Mouse (Mus musculus): ENCODE measurements around the gene Sfxn1. TPM values are rescaled to one million over a fixed set of nuclear protein-coding genes. Genes with fewer than 3 reads are reported as not detected.

Gene Sfxn1
- polyA plus RNA-seq, 1 experiment from 2014 or later, result 54.0 TPM

GRCm38 (mm10) chr13:54143788-54144187, 72.1 kb downstream of the Sfxn1 start:
- no peaks in the 10 kb centered on the region for H3K36me3 ChIP-seq (ENCODE audit: control insufficient read depth, insufficient read depth)
- no peak overlapping the region for H3K9ac ChIP-seq (ENCODE audit: low read depth, low read length)
- ATAC-seq (ENCODE audit: low read depth), result no peak
- no peaks in the 10 kb centered on the region for H3K4me1 ChIP-seq (ENCODE audit: control insufficient read depth, low read depth, low read length)
- no peak overlapping the region for H3K4me3 ChIP-seq (ENCODE audit: low read depth, low read length)
- WGBS (ENCODE audit: insufficient replicate concordance), result 28% methylated on average over 5 of the region's 5 CpGs
- H3K4me2 ChIP-seq (ENCODE audit: low read depth, low read length), result no peak overlapping the region
- no peaks in the 10 kb centered on the region for H3K27me3 ChIP-seq (ENCODE audit: control insufficient read depth, insufficient read depth, low read depth, low read length)
- no peaks in the 10 kb centered on the region for H3K9me3 ChIP-seq (replicated peaks; ENCODE audit: control insufficient read depth, low read length)
- H3K27ac ChIP-seq (ENCODE audit: low read length), result no peak overlapping the region

GRCm38 (mm10) chr13:54144624-54145023, 73.0 kb downstream of the Sfxn1 start:
- WGBS (ENCODE audit: insufficient replicate concordance), result 57% methylated on average over 5 of the region's 5 CpGs

GRCm38 (mm10) chr13:54147328-54147727, 75.7 kb downstream of the Sfxn1 start:
- H3K36me3 ChIP-seq (ENCODE audit: control insufficient read depth, insufficient read depth), result no peaks in the 10 kb centered on the region
- H3K9me3 ChIP-seq (replicated peaks; ENCODE audit: control insufficient read depth, low read length), result no peaks in the 10 kb centered on the region
- no peak overlapping the region for H3K4me2 ChIP-seq (ENCODE audit: low read depth, low read length)
- H3K4me1 ChIP-seq (ENCODE audit: control insufficient read depth, low read depth, low read length), result no peaks in the 10 kb centered on the region
- H3K27ac ChIP-seq (ENCODE audit: low read length), result no peak overlapping the region
- H3K27me3 ChIP-seq (ENCODE audit: control insufficient read depth, insufficient read depth, low read depth, low read length), result no peaks in the 10 kb centered on the region
- H3K9ac ChIP-seq (ENCODE audit: low read depth, low read length), result no peak overlapping the region
- no peak for ATAC-seq (ENCODE audit: low read depth)
- no peak overlapping the region for H3K4me3 ChIP-seq (ENCODE audit: low read depth, low read length)
- 44% methylated on average over 1 of the region's 1 CpGs for WGBS (ENCODE audit: insufficient replicate concordance)

More at GRCm38 (mm10) chr13:54144624-54145023, 73.0 kb downstream of the Sfxn1 start:
- Histone ChIP-seq H3K9ac (ENCODE audit: low read depth, low read length) (no peak overlapping the region), H3K27me3 (ENCODE audit: control insufficient read depth, insufficient read depth, low read depth, low read length) (no peaks in the 10 kb centered on the region), H3K4me3 (ENCODE audit: low read depth, low read length) (no peak overlapping the region), H3K4me2 (ENCODE audit: low read depth, low read length) (no peak overlapping the region), H3K27ac (ENCODE audit: low read length) (no peak overlapping the region), H3K9me3 (replicated peaks; ENCODE audit: control insufficient read depth, low read length) (no peaks in the 10 kb centered on the region), H3K4me1 (ENCODE audit: control insufficient read depth, low read depth, low read length) (no peaks in the 10 kb centered on the region), H3K36me3 (ENCODE audit: control insufficient read depth, insufficient read depth) (no peaks in the 10 kb centered on the region)
- no peak for ATAC-seq (ENCODE audit: low read depth)

GRCm38 (mm10) chr13:54152421-54152820, 80.8 kb downstream of the Sfxn1 start:
- ATAC-seq (ENCODE audit: low read depth), result no peak
- Histone ChIP-seq H3K27me3 (ENCODE audit: control insufficient read depth, insufficient read depth, low read depth, low read length) (no peaks in the 10 kb centered on the region), H3K4me1 (ENCODE audit: control insufficient read depth, low read depth, low read length) (no peaks in the 10 kb centered on the region), H3K4me3 (ENCODE audit: low read depth, low read length) (no peak overlapping the region), H3K27ac (ENCODE audit: low read length) (no peak overlapping the region), H3K9ac (ENCODE audit: low read depth, low read length) (no peak overlapping the region), H3K36me3 (ENCODE audit: control insufficient read depth, insufficient read depth) (no peaks in the 10 kb centered on the region), H3K9me3 (replicated peaks; ENCODE audit: control insufficient read depth, low read length) (no peaks in the 10 kb centered on the region), H3K4me2 (ENCODE audit: low read depth, low read length) (no peak overlapping the region)
- 75% methylated on average over 1 of the region's 1 CpGs for WGBS (ENCODE audit: insufficient replicate concordance)

GRCm38 (mm10) chr13:54152911-54153310, 81.2 kb downstream of the Sfxn1 start:
- WGBS (ENCODE audit: insufficient replicate concordance), result 62% methylated on average over 7 of the region's 7 CpGs
- no peaks in the 10 kb centered on the region for H3K27me3 ChIP-seq (ENCODE audit: control insufficient read depth, insufficient read depth, low read depth, low read length)
- no peaks in the 10 kb centered on the region for H3K36me3 ChIP-seq (ENCODE audit: control insufficient read depth, insufficient read depth)
- H3K9ac ChIP-seq (ENCODE audit: low read depth, low read length), result no peak overlapping the region
- H3K27ac ChIP-seq (ENCODE audit: low read length), result no peak overlapping the region
- H3K9me3 ChIP-seq (replicated peaks; ENCODE audit: control insufficient read depth, low read length), result no peaks in the 10 kb centered on the region
- no peak overlapping the region for H3K4me3 ChIP-seq (ENCODE audit: low read depth, low read length)
- H3K4me1 ChIP-seq (ENCODE audit: control insufficient read depth, low read depth, low read length), result no peaks in the 10 kb centered on the region
- H3K4me2 ChIP-seq (ENCODE audit: low read depth, low read length), result no peak overlapping the region
- ATAC-seq (ENCODE audit: low read depth), result no peak

- no peaks in the 10 kb centered on the region for H3K9me3 ChIP-seq (replicated peaks; ENCODE audit: control insufficient read depth, low read length)
- H3K27ac ChIP-seq (ENCODE audit: low read length), result no peak overlapping the region
- ATAC-seq (ENCODE audit: low read depth), result no peak
- no peak overlapping the region for H3K9ac ChIP-seq (ENCODE audit: low read depth, low read length)
- no peaks in the 10 kb centered on the region for H3K36me3 ChIP-seq (ENCODE audit: control insufficient read depth, insufficient read depth)
- H3K27me3 ChIP-seq (ENCODE audit: control insufficient read depth, insufficient read depth, low read depth, low read length), result no peaks in the 10 kb centered on the region
- H3K4me1 ChIP-seq (ENCODE audit: control insufficient read depth, low read depth, low read length), result no peaks in the 10 kb centered on the region
- no peak overlapping the region for H3K4me2 ChIP-seq (ENCODE audit: low read depth, low read length)
- WGBS (ENCODE audit: insufficient replicate concordance), result 15% methylated on average over 9 of the region's 9 CpGs
- no peak overlapping the region for H3K4me3 ChIP-seq (ENCODE audit: low read depth, low read length)
Observed at GRCm38 (mm10) chr13:54153672-54154218, 82.1 kb downstream of the Sfxn1 start.

- 60% methylated on average over 2 of the region's 2 CpGs for WGBS (ENCODE audit: insufficient replicate concordance)
- Histone ChIP-seq H3K4me1 (ENCODE audit: control insufficient read depth, low read depth, low read length) (no peaks in the 10 kb centered on the region), H3K4me3 (ENCODE audit: low read depth, low read length) (no peak overlapping the region), H3K9me3 (replicated peaks; ENCODE audit: control insufficient read depth, low read length) (no peaks in the 10 kb centered on the region), H3K9ac (ENCODE audit: low read depth, low read length) (no peak overlapping the region), H3K4me2 (ENCODE audit: low read depth, low read length) (no peak overlapping the region), H3K36me3 (ENCODE audit: control insufficient read depth, insufficient read depth) (no peaks in the 10 kb centered on the region), H3K27me3 (ENCODE audit: control insufficient read depth, insufficient read depth, low read depth, low read length) (no peaks in the 10 kb centered on the region), H3K27ac (ENCODE audit: low read length) (no peak overlapping the region)
- ATAC-seq (ENCODE audit: low read depth), result no peak
Observed at GRCm38 (mm10) chr13:54155822-54156221, 84.2 kb downstream of the Sfxn1 start.

Other genes starting within 250 kb of the Sfxn1 start
- gene Drd1, start 16.2 kb upstream of the Sfxn1 start, polyA plus RNA-seq (2015; fragmentation: Nextera tagmentation; extraction: Ambion mirVana), result not detected in 2 replicates
- 0.02 and 0.08 TPM in 2 replicates for gene Hrh2, start 120.3 kb downstream of the Sfxn1 start, polyA plus RNA-seq (2015; fragmentation: Nextera tagmentation; extraction: Ambion mirVana)